Mouse (Mus musculus) olfactory bulb, adult 2 months (tissue): Measurements from ENCODE around the gene Stx4a. TPM values are rescaled to one million over a fixed set of nuclear protein-coding genes. Genes with fewer than 3 reads are reported as not detected.
A peak's percentile ranks its signal among the peaks of the same experiment; 100 is the strongest.

Experiments
- H3K27ac ChIP-seq: fragments of 200-500 bp; 2 replicates; pipeline ENCODE4 v1.5.1; 2012; ENCODE audit warnings: low read depth, low read length; ENCODE audit not compliant: insufficient read depth
- H3K4me1 ChIP-seq: fragments of 200-500 bp; 2 replicates; pipeline ENCODE4 v1.6.1; 2012; ENCODE audit warnings: low read length; ENCODE audit not compliant: control insufficient read depth, insufficient read depth
- H3K4me3 ChIP-seq: fragments of 200-500 bp; 2 replicates; pipeline ENCODE4 v1.5.1; 2012; ENCODE audit warnings: mild to moderate bottlenecking, low read depth, low read length, moderate library complexity; ENCODE audit not compliant: insufficient read depth
- CTCF ChIP-seq: fragments of 200-500 bp; IDR thresholded peaks from 2 replicates; pipeline ENCODE4 v1.5.1; 2012; ENCODE audit warnings: low read depth, mild to moderate bottlenecking, low read length, moderate library complexity; ENCODE audit not compliant: insufficient read depth
- POLR2A ChIP-seq: fragments of 200-500 bp; IDR thresholded peaks from 2 replicates; pipeline ENCODE4 v1.6.1; 2012; ENCODE audit warnings: mild to moderate bottlenecking, low read depth, low read length, moderate library complexity; ENCODE audit not compliant: insufficient read depth
- WGBS: fragments of 180-500 bp; shearing (Covaris S2); methylation state at CpG from one replicate; pipeline ENCODE4 v1.1.7; 2018; 5-methylcytosine and 5-hydroxymethylcytosine counted together
- polyA plus RNA-seq: library from polyadenylated mRNA; stranded (reverse); fragments of >200 nt; gene quantifications from 2 replicates; pipeline ENCODE4 v1.2.4, GENCODE M21; 2012; ENCODE audit warnings: low replicate concordance; ENCODE audit not compliant: missing spikeins, insufficient read depth, insufficient read length

Stx4a gene
- polyA plus RNA-seq, 1 experiment: not detected

GRCm38 (mm10) chr7:127798591-127798990, 25.5 kb upstream of the Stx4a start:
- no peak overlapping the region for H3K27ac ChIP-seq
- WGBS: 89% methylated on average over 4 of the region's 4 CpGs
- no peak overlapping the region for H3K4me3 ChIP-seq
- no peak for TF ChIP-seq POLR2A
- no peak for TF ChIP-seq CTCF
- peaks cover 19% of the 10 kb centered on the region for H3K4me1 ChIP-seq

- TF ChIP-seq POLR2A: no peak
- no peak for TF ChIP-seq CTCF
- Histone ChIP-seq H3K4me1 (peaks cover 22% of the 10 kb centered on the region), H3K4me3 (no peak overlapping the region), H3K27ac (no peak overlapping the region)
- WGBS: 85% methylated on average over 13 of the region's 13 CpGs
Measured at GRCm38 (mm10) chr7:127799211-127799610, 24.9 kb upstream of the Stx4a start.

GRCm38 (mm10) chr7:127799738-127800137, 24.4 kb upstream of the Stx4a start:
- Histone ChIP-seq H3K27ac (no peak overlapping the region), H3K4me1 (peaks cover 27% of the 10 kb centered on the region), H3K4me3 (no peak overlapping the region)
- 95% methylated on average over 1 of the region's 1 CpGs for WGBS
- TF ChIP-seq CTCF (no peak), POLR2A (no peak)

- H3K4me1 ChIP-seq: peaks cover 27% of the 10 kb centered on the region
Measured at GRCm38 (mm10) chr7:127800435-127801009, 23.6 kb upstream of the Stx4a start, which contains the start of gene Hsd3b7. Hsd3b7 (plus strand) TSS chr7:127800604.

GRCm38 (mm10) chr7:127801010-127801621, 23.0 kb upstream of the Stx4a start:
- 77% methylated on average over 8 of the region's 8 CpGs for WGBS
- Histone ChIP-seq H3K4me1 (peaks cover 27% of the 10 kb centered on the region), H3K27ac (peak overlapping the region; percentile 42), H3K4me3 (no peak overlapping the region)
- TF ChIP-seq POLR2A (no peak), CTCF (no peak)

More at GRCm38 (mm10) chr7:127800435-127801009, 23.6 kb upstream of the Stx4a start, which contains the start of gene Hsd3b7:
- WGBS: 15% methylated on average over 6 of the region's 6 CpGs
- Histone ChIP-seq H3K4me3 (peak within 1 kb of the TSS; percentile 29), H3K27ac (peak within 1 kb of the TSS; percentile 66)
- TF ChIP-seq CTCF (peak; percentile 90), POLR2A (peak; percentile 27; the same call in 1 of the 2 replicates)

GRCm38 (mm10) chr7:127802313-127802712, 21.8 kb upstream of the Stx4a start:
- WGBS: 82% methylated on average over 17 of the region's 17 CpGs
- no peak overlapping the region for H3K4me3 ChIP-seq
- H3K27ac ChIP-seq: no peak overlapping the region; the same call in 1 of the 2 replicates
- TF ChIP-seq CTCF (no peak), POLR2A (no peak)
- H3K4me1 ChIP-seq: peaks cover 27% of the 10 kb centered on the region

- Histone ChIP-seq H3K27ac (no peak overlapping the region), H3K4me1 (peaks cover 22% of the 10 kb centered on the region), H3K4me3 (no peak overlapping the region)
- 49% methylated on average over 5 of the region's 5 CpGs for WGBS
- TF ChIP-seq CTCF (no peak), POLR2A (no peak)
Measured at GRCm38 (mm10) chr7:127808821-127809220, 15.3 kb upstream of the Stx4a start.

GRCm38 (mm10) chr7:127809846-127810245, 14.2 kb upstream of the Stx4a start:
- Histone ChIP-seq H3K4me1 (peaks cover 23% of the 10 kb centered on the region), H3K27ac (no peak overlapping the region), H3K4me3 (no peak overlapping the region)
- WGBS: 91% methylated on average over 1 of the region's 1 CpGs
- TF ChIP-seq CTCF: no peak
- TF ChIP-seq POLR2A: no peak

GRCm38 (mm10) chr7:127810650-127811049, 13.4 kb upstream of the Stx4a start:
- WGBS: 76% methylated on average over 10 of the region's 10 CpGs
- H3K4me3 ChIP-seq: no peak overlapping the region
- TF ChIP-seq POLR2A (no peak), CTCF (no peak)
- peaks cover 30% of the 10 kb centered on the region for H3K4me1 ChIP-seq
- H3K27ac ChIP-seq: no peak overlapping the region
